Mouse (Mus musculus) thymus, adult 18-20 months (tissue): Measurements from ENCODE around the gene Ubap1.

ENCODE experiments used
- DNase-seq, 2 experiments: peaks; one replicate each; pipeline ENCODE4 v3.0.0; 2022; ENCODE audit warnings: mixed read lengths in 2 of 2

The Ubap1 gene

GRCm38 (mm10) chr4:41438931-41439330 is 90.1 kb downstream of the Ubap1 start:
- no peak for DNase-seq
